Mouse (Mus musculus) midbrain, embryonic 14.5 days (tissue): ENCODE data around the gene Stk32c. TPM values are rescaled to one million over a fixed set of nuclear protein-coding genes. Genes with fewer than 3 reads are reported as not detected.

Source experiments
- ATAC-seq: fragments of 200-750 bp; cut with Nextera tagmentation; 2 replicates; pipeline ENCODE4 v1.8.0; 2017; ENCODE audit warnings: moderate number of reproducible peaks, moderate library complexity; ENCODE audit not compliant: low FRiP score, low TSS enrichment
- DNase-seq: peaks from one replicate; pipeline ENCODE4 v3.0.0-alpha.2; 2015
- H3K27ac ChIP-seq: fragments of 300-500 bp; sonication (generic); replicated peaks from 2 replicates; pipeline ENCODE4 v1.5.1; 2014; ENCODE audit warnings: mild to moderate bottlenecking, low read depth, low read length, moderate library complexity
- H3K27me3 ChIP-seq: fragments of 300-500 bp; sonication (generic); 2 replicates; pipeline ENCODE4 v1.6.1; 2014; ENCODE audit warnings: low read length, control low read depth, mixed read lengths; ENCODE audit not compliant: control insufficient read depth, insufficient read depth
- H3K36me3 ChIP-seq: fragments of 300-500 bp; sonication (generic); 2 replicates; pipeline ENCODE4 v1.6.1; 2014; ENCODE audit warnings: low read length, control low read depth; ENCODE audit not compliant: control insufficient read depth, insufficient read depth
- H3K4me1 ChIP-seq: fragments of 300-500 bp; sonication (generic); 2 replicates; pipeline ENCODE4 v1.6.1; 2014; ENCODE audit warnings: mild to moderate bottlenecking, antibody characterized with exemption, low read length, control low read depth; ENCODE audit not compliant: control insufficient read depth, insufficient read depth
- H3K4me2 ChIP-seq: fragments of 300-500 bp; sonication (generic); 2 replicates; pipeline ENCODE4 v1.6.1; 2014; ENCODE audit warnings: mild to moderate bottlenecking, low read length, moderate library complexity
- H3K4me3 ChIP-seq: fragments of 300-500 bp; sonication (generic); replicated peaks from 2 replicates; pipeline ENCODE4 v1.5.1; 2014; ENCODE audit warnings: low read depth, low read length
- H3K9ac ChIP-seq: fragments of 300-500 bp; sonication (generic); replicated peaks from 2 replicates; pipeline ENCODE4 v1.6.1; 2014; ENCODE audit warnings: mild to moderate bottlenecking, low read length, moderate library complexity
- H3K9me3 ChIP-seq: fragments of 300-500 bp; sonication (generic); 2 replicates; pipeline ENCODE4 v1.6.1; 2016; ENCODE audit warnings: low read length, control low read depth, mixed read lengths; ENCODE audit not compliant: control insufficient read depth
- WGBS: fragments of 180-500 bp; shearing (Covaris S2); extraction: QIAGEN DNeasy Blood & Tissue Kit; methylation state at CpG from one replicate; pipeline ENCODE4 v1.1.7; 2014; 5-methylcytosine and 5-hydroxymethylcytosine counted together
- polyA plus RNA-seq: library from polyadenylated mRNA; unstranded; fragments of >200 nt; fragmentation: Nextera tagmentation; extraction: Ambion mirVana; gene quantifications from 2 replicates; pipeline ENCODE4 v1.2.1, GENCODE M21; 2014

Gene Stk32c
- polyA plus RNA-seq, 1 experiment from 2014 or later: 0.99 TPM

DNA sequence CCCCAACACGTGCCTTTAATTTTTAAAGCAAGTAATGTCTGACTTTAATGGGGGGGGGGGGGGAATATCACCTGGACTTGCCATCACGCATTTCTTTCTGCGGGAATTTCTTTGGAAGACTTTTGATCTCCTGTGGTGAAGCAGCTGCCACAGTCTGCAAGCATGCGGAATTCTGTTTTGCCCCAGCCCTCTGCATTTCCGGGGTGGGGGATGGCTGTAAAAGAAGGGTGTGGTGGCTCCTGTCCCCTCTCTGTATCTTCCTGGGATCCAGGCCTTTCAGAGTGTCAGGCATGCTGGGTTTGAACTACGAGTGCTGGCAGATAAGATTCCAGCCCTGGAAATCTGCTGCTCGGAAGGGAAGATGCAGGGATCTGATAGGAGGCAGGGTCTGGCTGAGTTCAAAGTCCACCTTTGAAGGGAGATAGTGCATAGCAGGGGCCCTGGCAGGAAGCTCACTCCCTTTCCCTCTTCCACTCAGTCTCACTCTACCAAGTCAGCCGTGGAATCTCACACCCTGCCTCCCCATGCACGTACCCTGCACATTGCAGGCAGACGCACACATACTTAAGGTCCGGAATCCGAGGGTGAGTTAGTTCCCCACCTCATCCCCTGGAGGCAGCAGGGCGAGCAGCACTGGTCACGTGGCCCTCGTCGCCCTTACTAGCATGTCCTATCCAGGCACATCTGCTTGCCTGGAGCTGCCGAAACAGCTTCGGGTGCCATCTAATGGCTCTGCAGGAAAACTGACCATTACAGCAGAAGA is 21.5 kb upstream of the Stk32c start:
- Histone ChIP-seq H3K4me1 (peaks cover 6% of the 10 kb centered on the region), H3K4me3 (no peak overlapping the region), H3K4me2 (peak overlapping the region; percentile 23), H3K9me3 (no peaks in the 10 kb centered on the region), H3K27me3 (no peaks in the 10 kb centered on the region), H3K9ac (no peak overlapping the region), H3K27ac (no peak overlapping the region), H3K36me3 (no peaks in the 10 kb centered on the region)
- WGBS: 8% methylated on average over 18 of the region's 18 CpGs
- DNase-seq (peak; percentile 69), ATAC-seq (no peak; the same call in 1 of the 2 replicates)

DNA sequence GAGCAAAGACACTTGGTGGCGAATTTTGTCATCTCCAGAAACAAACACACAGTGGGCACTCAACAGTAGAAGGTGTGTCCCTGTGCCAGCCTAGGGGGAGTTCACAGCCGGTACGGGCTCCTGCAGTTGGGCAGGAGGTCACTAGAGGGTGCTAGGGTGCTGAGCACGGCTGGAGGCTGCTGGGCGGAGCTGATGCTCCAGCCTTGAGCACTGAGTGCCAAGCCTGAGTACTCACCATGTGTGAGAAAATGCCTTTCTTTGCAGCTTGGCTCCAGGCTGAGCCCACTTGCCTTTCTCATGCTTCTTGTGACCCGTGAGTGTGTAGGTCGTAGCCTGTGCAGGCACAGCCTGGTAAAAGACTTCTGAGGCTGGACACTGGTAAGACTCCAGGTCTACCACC is 20.6 kb upstream of the Stk32c start:
- H3K36me3 ChIP-seq: no peaks in the 10 kb centered on the region
- no peaks in the 10 kb centered on the region for H3K9me3 ChIP-seq
- H3K4me2 ChIP-seq: no peak overlapping the region
- no peak overlapping the region for H3K27ac ChIP-seq
- H3K4me1 ChIP-seq: peaks cover 6% of the 10 kb centered on the region
- WGBS: under 1% methylated on average over 7 of the region's 7 CpGs
- H3K27me3 ChIP-seq: no peaks in the 10 kb centered on the region
- ATAC-seq: peak; percentile 80
- no peak overlapping the region; the same call in 1 of the 2 replicates for H3K9ac ChIP-seq
- DNase-seq: peak; percentile 89
- no peak overlapping the region for H3K4me3 ChIP-seq

DNA sequence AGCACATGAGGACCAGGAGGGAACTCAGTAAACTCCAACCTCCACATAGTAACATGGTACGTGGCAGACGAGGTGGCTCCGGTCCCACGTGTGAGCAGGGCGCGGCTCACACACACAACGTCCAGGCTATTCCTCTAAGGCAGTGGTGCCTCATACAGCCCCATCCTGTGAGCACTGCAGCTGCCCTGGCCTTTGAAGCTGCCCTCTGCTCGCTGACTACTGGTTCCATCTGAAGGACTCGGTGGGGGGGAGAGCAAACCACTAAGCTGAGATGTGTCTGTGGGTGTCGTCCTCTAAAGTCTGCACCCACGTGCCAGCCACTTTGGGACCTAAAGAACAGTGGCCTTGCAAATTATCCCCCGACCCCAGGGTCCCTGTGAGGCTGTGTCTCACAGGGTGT is 17.1 kb upstream of the Stk32c start:
- 77% methylated on average over 12 of the region's 12 CpGs for WGBS
- Histone ChIP-seq H3K4me3 (no peak overlapping the region), H3K9me3 (no peaks in the 10 kb centered on the region), H3K9ac (no peak overlapping the region), H3K27me3 (no peaks in the 10 kb centered on the region), H3K4me1 (peaks cover 6% of the 10 kb centered on the region), H3K4me2 (no peak overlapping the region), H3K36me3 (no peaks in the 10 kb centered on the region), H3K27ac (no peak overlapping the region)
- ATAC-seq (no peak), DNase-seq (no peak)

DNA sequence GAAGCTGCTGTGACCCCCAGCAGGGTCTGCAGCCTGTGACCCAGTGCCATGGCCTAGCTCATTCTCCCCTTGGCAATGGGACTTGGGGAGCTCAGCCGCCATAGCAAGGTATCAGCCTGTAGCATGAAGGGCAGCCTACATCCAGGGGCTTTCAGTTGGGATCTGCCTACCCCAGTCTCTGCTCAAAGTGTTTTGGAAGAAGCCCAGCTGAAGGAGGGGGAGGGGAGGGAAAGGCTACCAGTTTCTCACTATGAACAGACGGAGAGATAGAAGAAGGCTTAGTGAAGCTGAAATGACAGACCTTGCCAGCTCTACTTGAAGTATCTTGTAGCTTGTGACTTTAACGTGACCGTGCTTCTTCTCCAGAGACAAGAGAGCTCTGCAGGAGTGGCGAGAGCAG is 16.7 kb upstream of the Stk32c start:
- whole genome bisulfite sequencing: 80% methylated on average over 5 of the region's 5 CpGs
- Histone ChIP-seq H3K27ac (no peak overlapping the region), H3K4me1 (peaks cover 5% of the 10 kb centered on the region), H3K27me3 (no peaks in the 10 kb centered on the region), H3K4me2 (no peak overlapping the region), H3K4me3 (no peak overlapping the region), H3K36me3 (no peaks in the 10 kb centered on the region), H3K9me3 (no peaks in the 10 kb centered on the region), H3K9ac (no peak overlapping the region)
- ATAC-seq (no peak), DNase-seq (no peak)

DNA sequence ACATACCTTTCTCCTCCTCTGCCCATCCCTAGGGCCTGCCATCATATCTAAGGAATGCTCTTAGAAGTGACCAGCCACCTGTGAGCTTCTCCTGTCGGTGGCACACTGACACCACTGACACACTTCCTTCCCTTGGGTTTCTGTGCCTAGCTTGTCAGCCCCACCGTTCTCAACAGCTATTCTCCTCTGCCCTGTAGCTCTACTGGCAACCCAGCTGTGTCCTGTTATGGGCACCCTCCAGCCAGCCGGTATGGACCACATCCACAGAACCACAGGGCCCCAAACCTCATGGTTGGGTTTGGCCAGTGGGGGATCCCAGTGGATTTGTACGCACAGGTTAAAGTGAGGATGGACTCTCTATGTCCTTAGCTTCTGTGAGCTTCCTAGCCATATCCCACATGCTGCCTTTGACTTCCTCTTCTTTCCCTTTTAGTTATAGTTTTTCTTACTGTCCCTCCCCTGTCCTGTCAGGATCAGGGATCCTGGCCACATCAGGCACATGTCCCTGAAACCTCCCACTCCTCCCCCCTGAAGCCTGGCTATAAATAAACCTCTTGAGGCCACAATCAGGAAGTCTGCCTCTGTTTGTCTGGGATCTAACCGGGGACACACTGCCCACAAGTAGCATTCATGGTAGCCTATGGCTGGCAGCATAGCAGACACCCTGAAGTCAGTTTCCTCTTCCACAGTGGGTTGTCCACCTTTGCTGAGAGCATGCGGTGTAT is 15.5 kb upstream of the Stk32c start:
- no peak overlapping the region for H3K4me2 ChIP-seq
- H3K9me3 ChIP-seq: no peaks in the 10 kb centered on the region
- no peak for ATAC-seq
- no peaks in the 10 kb centered on the region for H3K27me3 ChIP-seq
- no peak overlapping the region for H3K4me3 ChIP-seq
- H3K4me1 ChIP-seq: no peaks in the 10 kb centered on the region; the same call in 1 of the 2 replicates
- WGBS: 88% methylated on average over 6 of the region's 6 CpGs
- H3K36me3 ChIP-seq: no peaks in the 10 kb centered on the region
- no peak for DNase-seq
- no peak overlapping the region for H3K9ac ChIP-seq
- H3K27ac ChIP-seq: no peak overlapping the region

DNA sequence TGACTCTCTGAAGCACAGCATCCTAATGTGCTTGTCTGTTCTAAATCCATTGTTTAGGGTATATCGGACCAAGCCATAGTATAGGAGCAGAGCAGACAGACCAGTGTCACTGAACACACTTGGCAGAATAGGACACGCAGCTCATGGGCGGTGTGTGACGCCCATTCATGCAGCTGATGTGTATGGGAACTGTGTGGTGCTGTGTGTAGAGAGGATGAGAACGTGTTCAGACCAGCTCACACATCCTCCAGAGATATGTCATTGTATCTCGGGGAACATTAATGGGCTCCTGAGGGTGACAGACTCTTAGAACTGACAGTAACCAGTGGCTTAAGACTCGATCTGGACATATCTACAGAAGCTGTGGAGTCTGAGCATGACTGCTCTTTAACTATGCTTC is 13.3 kb upstream of the Stk32c start:
- Histone ChIP-seq H3K27ac (no peak overlapping the region), H3K4me1 (no peaks in the 10 kb centered on the region), H3K4me2 (no peak overlapping the region), H3K9me3 (no peaks in the 10 kb centered on the region), H3K27me3 (no peaks in the 10 kb centered on the region), H3K4me3 (no peak overlapping the region), H3K36me3 (no peaks in the 10 kb centered on the region), H3K9ac (no peak overlapping the region)
- 87% methylated on average over 7 of the region's 7 CpGs for WGBS
- DNase-seq (no peak), ATAC-seq (no peak)

DNA sequence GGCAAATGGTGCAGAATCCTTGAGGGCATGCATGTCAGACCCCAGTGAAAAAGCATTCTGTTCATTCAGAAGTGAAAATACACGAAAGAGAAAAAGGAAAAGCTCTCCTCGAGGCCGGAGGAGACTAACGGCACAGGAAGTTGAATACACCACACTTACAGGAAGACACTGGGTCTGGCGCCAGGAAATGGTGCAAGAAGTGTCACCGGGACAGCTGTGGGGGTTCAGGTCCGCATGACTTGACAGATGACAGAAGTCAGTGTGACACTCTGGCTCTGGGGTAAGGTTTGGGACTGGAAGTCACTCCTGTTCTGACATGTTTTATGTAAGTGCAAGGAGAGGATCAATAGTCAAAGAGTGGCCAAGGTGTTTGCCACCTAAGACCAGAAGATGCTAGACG is 11.6 kb upstream of the Stk32c start:
- no peak for ATAC-seq
- Histone ChIP-seq H3K9ac (no peak overlapping the region), H3K4me2 (no peak overlapping the region), H3K4me1 (no peaks in the 10 kb centered on the region), H3K4me3 (no peak overlapping the region), H3K27me3 (no peaks in the 10 kb centered on the region), H3K27ac (no peak overlapping the region), H3K9me3 (no peaks in the 10 kb centered on the region), H3K36me3 (no peaks in the 10 kb centered on the region)
- 84% methylated on average over 8 of the region's 8 CpGs for WGBS
- DNase-seq: no peak

DNA sequence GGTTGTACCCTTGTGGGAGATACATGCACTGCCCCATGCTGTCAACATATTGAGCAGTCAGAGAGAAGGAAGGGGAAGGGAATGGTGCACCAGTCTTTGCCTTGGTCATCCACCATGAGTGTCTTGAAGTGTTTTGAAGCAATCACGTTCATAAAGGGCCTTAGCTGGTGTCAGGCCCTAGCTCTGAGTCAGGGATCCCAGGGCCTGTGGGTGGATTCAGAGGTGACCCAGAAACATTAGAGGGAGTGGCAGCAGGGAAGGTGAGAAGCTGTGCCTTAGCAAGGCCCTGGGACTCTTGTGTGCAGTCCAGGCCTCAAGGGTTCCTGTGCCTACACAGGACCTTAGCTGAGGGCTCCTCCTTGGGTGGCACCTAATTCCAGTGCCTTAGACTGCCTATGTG is 11.0 kb upstream of the Stk32c start:
- H3K4me1 ChIP-seq: no peaks in the 10 kb centered on the region
- H3K36me3 ChIP-seq: no peaks in the 10 kb centered on the region
- 94% methylated on average over 1 of the region's 1 CpGs for WGBS
- H3K4me2 ChIP-seq: no peak overlapping the region
- DNase-seq: no peak
- no peak for ATAC-seq
- H3K9ac ChIP-seq: no peak overlapping the region
- no peak overlapping the region for H3K27ac ChIP-seq
- H3K9me3 ChIP-seq: no peaks in the 10 kb centered on the region
- no peak overlapping the region for H3K4me3 ChIP-seq
- no peaks in the 10 kb centered on the region for H3K27me3 ChIP-seq

DNA sequence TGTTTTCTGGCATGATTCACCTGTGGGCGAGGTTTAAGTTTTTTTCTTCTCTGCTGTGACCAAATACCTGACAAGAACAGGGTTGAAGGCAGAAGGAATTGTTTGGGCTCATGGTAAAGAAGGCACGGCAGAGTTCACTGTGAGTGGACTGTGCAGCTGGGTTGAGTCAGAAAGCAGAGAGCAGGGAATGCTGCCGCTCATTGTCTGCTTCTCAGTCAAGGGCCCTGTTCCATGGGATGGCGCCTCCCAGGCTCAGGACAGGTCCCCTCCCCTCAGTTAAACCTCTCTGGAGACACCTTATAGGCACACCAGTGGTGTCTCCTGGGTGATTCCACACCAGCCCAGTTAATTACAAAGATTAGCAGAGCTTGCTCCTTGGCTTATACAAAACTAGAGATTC is 9.2 kb upstream of the Stk32c start:
- Histone ChIP-seq H3K4me2 (no peak overlapping the region), H3K4me1 (no peaks in the 10 kb centered on the region), H3K27ac (no peak overlapping the region), H3K27me3 (no peaks in the 10 kb centered on the region), H3K4me3 (no peak overlapping the region), H3K9me3 (no peaks in the 10 kb centered on the region), H3K9ac (no peak overlapping the region), H3K36me3 (no peaks in the 10 kb centered on the region)
- ATAC-seq (no peak), DNase-seq (no peak)
- WGBS: 72% methylated on average over 4 of the region's 4 CpGs
